Mouse (Mus musculus) stomach, postnatal 0 days (tissue): ENCODE data around the gene Cryba4. TPM values are rescaled to one million over a fixed set of nuclear protein-coding genes. Genes with fewer than 3 reads are reported as not detected.

Experiments used
- ATAC-seq: fragments of 200-750 bp; cut with Nextera tagmentation; 2 replicates; pipeline ENCODE4 v1.8.0; 2017; ENCODE audit not compliant: low FRiP score, low TSS enrichment
- DNase-seq: peaks from one replicate; pipeline ENCODE4 v3.0.0-alpha.2; 2016; ENCODE audit warnings: low spot score
- H3K27ac ChIP-seq: fragments of 300-500 bp; sonication (generic); replicated peaks from 2 replicates; pipeline ENCODE4 v1.5.1; 2014; ENCODE audit warnings: mild to moderate bottlenecking, control low read depth
- H3K27me3 ChIP-seq: fragments of 300-500 bp; sonication (generic); 2 replicates; pipeline ENCODE4 v1.6.1; 2014; ENCODE audit warnings: low read length; ENCODE audit not compliant: control insufficient read depth, insufficient read depth
- H3K36me3 ChIP-seq: fragments of 300-500 bp; sonication (generic); 2 replicates; pipeline ENCODE4 v1.6.1; 2014; ENCODE audit warnings: low read length, mixed read lengths; ENCODE audit not compliant: control insufficient read depth, insufficient read depth
- H3K4me1 ChIP-seq: fragments of 300-500 bp; sonication (generic); replicated peaks from 2 replicates; pipeline ENCODE4 v1.6.1; 2014; ENCODE audit warnings: antibody characterized with exemption; ENCODE audit not compliant: control insufficient read depth, insufficient read depth
- H3K4me2 ChIP-seq: fragments of 300-500 bp; sonication (generic); replicated peaks from 2 replicates; pipeline ENCODE4 v1.6.1; 2014; ENCODE audit warnings: low read depth, mild to moderate bottlenecking, control low read depth, moderate library complexity
- H3K4me3 ChIP-seq: fragments of 300-500 bp; sonication (generic); 2 replicates; pipeline ENCODE4 v1.5.1; 2014; ENCODE audit warnings: low read depth, low read length, control low read depth
- H3K9ac ChIP-seq: fragments of 300-500 bp; sonication (generic); 2 replicates; pipeline ENCODE4 v1.6.1; 2014; ENCODE audit warnings: mild to moderate bottlenecking, low read length, control low read depth, mixed read lengths
- H3K9me3 ChIP-seq: fragments of 300-500 bp; sonication (generic); 2 replicates; pipeline ENCODE4 v1.6.1; 2016; ENCODE audit warnings: low read length; ENCODE audit not compliant: control insufficient read depth
- CTCF ChIP-seq: IDR thresholded peaks from 2 replicates; pipeline ENCODE4 v1.5.1; 2016; ENCODE audit warnings: antibody characterized with exemption, low read depth, mild to moderate bottlenecking, moderate library complexity
- EP300 ChIP-seq: optimal IDR thresholded peaks from 2 replicates; pipeline ENCODE3; 2016; ENCODE audit warnings: antibody characterized with exemption
- WGBS: fragments of 180-500 bp; shearing (Covaris S2); extraction: QIAGEN DNeasy Blood & Tissue Kit; methylation state at CpG from one replicate; pipeline ENCODE4 v1.1.7; 2014; 5-methylcytosine and 5-hydroxymethylcytosine counted together
- polyA plus RNA-seq: library from polyadenylated mRNA; unstranded; fragments of >200 nt; fragmentation: Nextera tagmentation; extraction: Ambion mirVana; gene quantifications from 2 replicates; pipeline ENCODE4 v1.2.1, GENCODE M21; 2015

Gene Cryba4
- polyA plus RNA-seq, 1 experiment from 2014 or later: 2.2 TPM

DNA sequence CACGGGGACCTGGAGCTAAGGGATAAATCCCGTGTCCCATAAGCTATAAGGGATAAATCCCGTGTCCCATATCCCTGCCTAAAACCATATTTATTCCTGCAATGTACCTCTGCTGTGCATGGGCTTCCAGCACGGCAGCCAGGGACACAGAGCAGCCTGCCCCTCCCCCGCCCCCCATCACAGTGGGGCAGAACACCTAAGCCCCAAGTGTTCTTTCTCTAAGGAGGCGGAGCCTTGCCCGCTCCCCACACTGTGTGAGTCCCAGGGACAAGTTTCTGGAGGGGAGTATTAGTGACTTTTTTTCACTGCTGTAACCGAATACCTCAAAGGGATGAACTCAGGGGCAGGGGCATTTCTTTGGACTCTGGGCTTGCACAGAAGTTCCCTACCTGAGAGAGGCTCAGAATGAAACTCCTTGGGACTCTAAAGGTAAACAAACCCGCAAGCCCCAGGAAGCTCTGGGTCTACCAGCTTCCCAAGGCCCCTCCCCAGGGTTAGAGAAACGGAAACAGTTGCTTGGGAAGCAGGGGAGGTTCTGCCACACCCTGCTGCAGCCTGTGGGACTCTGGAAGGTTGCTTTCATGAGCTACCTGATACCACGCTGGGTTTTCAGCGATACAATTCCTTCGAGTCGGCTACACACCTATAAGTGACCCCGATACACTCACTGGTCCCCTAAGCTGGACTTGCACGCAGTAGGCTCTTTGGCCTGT, 45.6 kb downstream of the Cryba4 start:
- DNase-seq (no peak), ATAC-seq (no peak)
- H3K4me3 ChIP-seq: no peak overlapping the region
- WGBS: 23% methylated on average over 16 of the region's 16 CpGs
- no peak overlapping the region for H3K4me2 ChIP-seq
- no peaks in the 10 kb centered on the region for H3K36me3 ChIP-seq
- TF ChIP-seq CTCF (no peak), EP300 (no peak)
- no peaks in the 10 kb centered on the region for H3K4me1 ChIP-seq
- no peaks in the 10 kb centered on the region for H3K9me3 ChIP-seq
- H3K27ac ChIP-seq: no peak overlapping the region
- H3K27me3 ChIP-seq: no peaks in the 10 kb centered on the region
- H3K9ac ChIP-seq: no peak overlapping the region

GRCm38 (mm10) chr5:112199656-112200055, 52.7 kb downstream of the Cryba4 start:
- H3K4me3 ChIP-seq: no peak overlapping the region
- no peak overlapping the region for H3K9ac ChIP-seq
- no peak overlapping the region for H3K4me2 ChIP-seq
- no peaks in the 10 kb centered on the region for H3K4me1 ChIP-seq
- 90% methylated on average over 6 of the region's 6 CpGs for WGBS
- H3K36me3 ChIP-seq: no peaks in the 10 kb centered on the region
- no peaks in the 10 kb centered on the region for H3K9me3 ChIP-seq
- no peak overlapping the region for H3K27ac ChIP-seq
- ATAC-seq (no peak), DNase-seq (no peak)
- no peaks in the 10 kb centered on the region for H3K27me3 ChIP-seq
- TF ChIP-seq EP300 (no peak), CTCF (no peak)

Other genes starting within 250 kb of the Cryba4 start
- gene Crybb1, start 3.3 kb upstream of the Cryba4 start, polyA plus RNA-seq: 1.7 and 2.0 TPM in 2 replicates
- gene Tpst2, start 24.2 kb upstream of the Cryba4 start, polyA plus RNA-seq: 29.2 and 30.2 TPM in 2 replicates
- gene Tfip11, start 73.8 kb upstream of the Cryba4 start, polyA plus RNA-seq: 12.4 and 12.9 TPM in 2 replicates
- gene Srrd, start 90.5 kb upstream of the Cryba4 start, polyA plus RNA-seq: 19.3 and 20.9 TPM in 2 replicates
- 15.2 and 15.3 TPM in 2 replicates for gene Hps4, start 90.6 kb upstream of the Cryba4 start, polyA plus RNA-seq
- 0.08 and 0.13 TPM in 2 replicates for gene Gm6583, start 103.5 kb upstream of the Cryba4 start, polyA plus RNA-seq
- gene Asphd2, start 142.3 kb upstream of the Cryba4 start, polyA plus RNA-seq: 4.4 and 4.6 TPM in 2 replicates
- 0.05 TPM in 1 of 2 replicates, not detected in the other for gene Gm6588, start 196.9 kb upstream of the Cryba4 start, polyA plus RNA-seq